In the genomic region with DNA sequence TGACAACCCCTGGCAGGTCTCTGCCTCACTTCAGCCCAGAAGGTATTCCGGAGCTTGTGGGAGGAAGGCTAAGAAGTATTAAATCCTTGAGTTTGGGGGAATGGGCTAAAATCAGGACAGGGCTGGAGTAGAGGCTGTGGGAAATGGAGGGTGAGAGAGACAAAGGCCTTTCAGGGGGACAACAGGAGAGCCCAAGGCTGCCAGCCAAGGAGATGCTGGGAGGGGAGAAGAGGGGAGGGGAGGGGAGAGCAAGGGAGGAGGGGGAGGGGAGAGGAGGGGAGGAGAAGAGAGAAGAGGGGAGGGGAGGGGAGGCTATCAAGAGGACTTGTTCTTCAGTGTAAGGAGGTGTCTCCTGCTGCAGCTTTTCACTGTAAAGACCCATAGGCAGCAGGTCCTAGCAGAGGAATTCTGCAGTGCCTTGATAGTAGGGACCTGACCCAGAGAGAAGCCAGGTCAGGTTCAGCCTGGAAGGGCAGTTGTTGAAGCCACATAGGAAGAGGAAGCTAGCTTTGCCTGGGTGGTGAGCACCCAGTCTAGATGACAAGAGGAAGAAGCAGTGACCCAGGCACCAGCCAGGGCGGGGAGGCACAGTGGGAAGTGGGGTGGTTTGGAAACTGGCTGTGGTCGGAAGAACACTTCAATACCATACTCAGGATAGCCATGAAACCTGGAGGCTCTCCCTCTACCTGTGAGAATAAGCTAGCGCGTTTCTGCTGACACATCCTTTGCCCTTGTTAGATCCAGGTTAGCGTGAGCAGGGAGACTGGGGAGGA, we compare ENCODE assay signal across 9 mouse cellular contexts. TPM values are rescaled to one million over a fixed set of nuclear protein-coding genes. Genes with fewer than 3 reads are reported as not detected.
A peak's percentile ranks its signal among the peaks of the same experiment; 100 is the strongest.
DNase-seq lines count a peak whose midpoint lies in the region; ATAC-seq and TF ChIP-seq lines count a peak whose summit lies in the region.
"Had no signal": no experiment of that assay in that cellular context is flagged by ENCODE, and none has a peak within 500 bp of the region (broad histone marks: within the 10 kb centered on the region; RNA-seq: fewer than 3 reads in every experiment).

No protein-coding gene starts in this region.

- H3K4me3 ChIP-seq in heart, embryonic 12.5 days = no peak overlapping the region
- peak overlapping the region in 1 of 3 experiments; percentile 1 for H3K4me3 ChIP-seq in CH12.LX (replicated peaks in 1 of 3; ENCODE audit: low read depth in 2 of 3, low read length in 2 of 3, poor library complexity in 1 of 3)
- H3K4me3 ChIP-seq in heart, postnatal 0 days (ENCODE audit: low read depth, low read length) = no peak overlapping the region
- H3K4me3 ChIP-seq in myocyte = no peak overlapping the region
- H3K4me3 ChIP-seq: limb, embryonic 13.5 days had no signal

- peaks cover 18% of the 10 kb centered on the region for H3K36me3 ChIP-seq in heart, embryonic 12.5 days
- peaks cover 52 to 87% of the 10 kb centered on the region in 2 experiments for H3K36me3 ChIP-seq in CH12.LX (replicated peaks in 1 of 2; ENCODE audit: control insufficient read depth in 1 of 2, insufficient read depth in 1 of 2, low read length in 1 of 2)
- H3K36me3 ChIP-seq in heart, postnatal 0 days (replicated peaks; ENCODE audit: control insufficient read depth, insufficient read depth, low read length) = peaks cover 23% of the 10 kb centered on the region; the same call in 1 of the 2 replicates
- H3K36me3 ChIP-seq in myocyte (ENCODE audit: control insufficient read depth, insufficient read depth) = peaks cover 4% of the 10 kb centered on the region
- H3K36me3 ChIP-seq: limb, embryonic 13.5 days had no signal

- no peak overlapping the region for H3K27ac ChIP-seq in heart, embryonic 12.5 days (ENCODE audit: poor library complexity, severe bottlenecking)
- peak overlapping the region; percentile 46 for H3K27ac ChIP-seq in CH12.LX (ENCODE audit: insufficient read depth, low read depth)
- H3K27ac ChIP-seq in heart, postnatal 0 days (ENCODE audit: low read depth) = 0 out of 2 replicates have a peak overlapping the region, but pooled peaks have one; percentile 33
- H3K27ac ChIP-seq: limb, embryonic 13.5 days had no signal

- no peak for ATAC-seq in heart, embryonic 12.5 days (ENCODE audit: insufficient number of reproducible peaks, low FRiP score)
- no peak for ATAC-seq in heart, postnatal 0 days (ENCODE audit: insufficient read depth, low read depth)

- dilution Hi-C loops in CH12.LX (cut with MboI; ENCODE audit: extremely low pct_ligation_motif_present, extremely low pct_unique_long_range_greater_than_20kb, low sequenced_read_pairs) = no loop called here

- H3K4me2 ChIP-seq in heart, embryonic 12.5 days = peak overlapping the region; percentile 16; the same call in 1 of the 2 replicates
- peak overlapping the region; percentile 33 for H3K4me2 ChIP-seq in CH12.LX (ENCODE audit: insufficient read depth, low read depth, poor library complexity, severe bottlenecking)
- 0 out of 2 replicates have a peak overlapping the region, but pooled peaks have one; percentile 5 for H3K4me2 ChIP-seq in heart, postnatal 0 days (ENCODE audit: low read depth, low read length)
- H3K4me2 ChIP-seq in myocyte (ENCODE audit: low read depth) = peak overlapping the region; percentile 18
- H3K4me2 ChIP-seq: limb, embryonic 13.5 days had no signal

- H3K9ac ChIP-seq in heart, embryonic 12.5 days = no peak overlapping the region
- H3K9ac ChIP-seq in CH12.LX (ENCODE audit: insufficient read depth, low read depth) = peak overlapping the region; percentile 12; the same call in 1 of the 2 replicates
- 0 out of 2 replicates have a peak overlapping the region, but pooled peaks have one; percentile 13 for H3K9ac ChIP-seq in heart, postnatal 0 days (replicated peaks; ENCODE audit: low read depth, low read length)
- H3K9ac ChIP-seq: limb, embryonic 13.5 days had no signal

- TF ChIP-seq POLR2A in CH12.LX (IDR thresholded peaks at IDR 0.05; ENCODE audit: low read depth, low read length) = no peak
- no peak for TF ChIP-seq POLR2A in myocyte (IDR thresholded peaks at IDR 0.05; ENCODE audit: insufficient read length, low read depth)

- H3K27me3 ChIP-seq in heart, embryonic 12.5 days (replicated peaks) = no peaks in the 10 kb centered on the region
- H3K27me3 ChIP-seq in CH12.LX (replicated peaks) = no peaks in the 10 kb centered on the region
- H3K27me3 ChIP-seq in heart, postnatal 0 days (ENCODE audit: control insufficient read depth, insufficient read depth, low read length) = no peaks in the 10 kb centered on the region
- no peaks in the 10 kb centered on the region for H3K27me3 ChIP-seq in myocyte (ENCODE audit: control insufficient read depth, insufficient read depth, insufficient read length)
- H3K27me3 ChIP-seq: limb, embryonic 13.5 days had no signal

- DNase-seq in heart, postnatal 14 days = no peak
- peak; percentile 74 for DNase-seq in CH12.LX (ENCODE audit: extremely low read depth)
- DNase-seq in heart, postnatal 0 days (ENCODE audit: low spot score) = no peak
- DNase-seq in left cerebral cortex, postnatal 25 days (ENCODE audit: low spot score in 2 of 2) = no peak
- no peak for DNase-seq in urinary bladder, postnatal 10 days (ENCODE audit: low spot score)
- no peak for DNase-seq in testis, postnatal 14 days (ENCODE audit: low spot score)

- no peak; the same call in 1 of the 2 replicates for TF ChIP-seq RAD21 in CH12.LX (IDR thresholded peaks at IDR 0.05; ENCODE audit: low read depth, low read length)

- H3K4me1 ChIP-seq in heart, embryonic 12.5 days (replicated peaks) = peaks cover 86% of the 10 kb centered on the region
- H3K4me1 ChIP-seq in CH12.LX (ENCODE audit: control insufficient read depth in 1 of 2, insufficient read depth in 2 of 2) = peaks cover 57 to 86% of the 10 kb centered on the region in 2 experiments
- H3K4me1 ChIP-seq in heart, postnatal 0 days (ENCODE audit: control insufficient read depth, insufficient read depth) = peaks cover 78% of the 10 kb centered on the region

- in situ Hi-C loops in CH12.LX (cut with MboI; ENCODE audit: low pct_ligation_motif_present, low pct_unique_long_range_greater_than_20kb, low sequenced_read_pairs) = loop anchor here (5.0 kb wide), 1 partner anchor 129 kb away; no protein-coding TSS in a partner anchor

- no peak overlapping the region for H3ac ChIP-seq in myocyte (ENCODE audit: control insufficient read depth, insufficient read length)

- peak; percentile 70 for TF ChIP-seq EP300 in CH12.LX (IDR thresholded peaks at IDR 0.05; ENCODE audit: low read length)
- TF ChIP-seq EP300 in heart, postnatal 0 days (IDR thresholded peaks at IDR 0.05; ENCODE audit: low read depth) = no peak

- no peak for TF ChIP-seq CTCF in CH12.LX (conservative IDR thresholded peaks at IDR 0.05 in 1 of 2, IDR thresholded peaks at IDR 0.05 in 1 of 2; ENCODE audit: low read depth in 2 of 2, low read length in 2 of 2)
- TF ChIP-seq CTCF in heart, postnatal 0 days (IDR thresholded peaks at IDR 0.05; ENCODE audit: low read depth) = no peak

- intact Hi-C loops in heart, postnatal 14 days (cut with DNase I) = no loop called here
- intact Hi-C loops in left cerebral cortex, postnatal 25 days (cut with DNase I) = no loop called here

- H3K9me3 ChIP-seq in heart, embryonic 12.5 days (replicated peaks) = no peaks in the 10 kb centered on the region
- no peaks in the 10 kb centered on the region for H3K9me3 ChIP-seq in CH12.LX (replicated peaks; ENCODE audit: low read length)
- no peaks in the 10 kb centered on the region for H3K9me3 ChIP-seq in heart, postnatal 0 days (replicated peaks; ENCODE audit: control insufficient read depth, low read length)
- H3K9me3 ChIP-seq: limb, embryonic 13.5 days had no signal

- H3K79me2 ChIP-seq in CH12.LX (replicated peaks; ENCODE audit: control insufficient read depth, extremely low read depth, insufficient read depth, poor library complexity, severe bottlenecking) = peaks cover 99% of the 10 kb centered on the region
- H3K79me2 ChIP-seq in myocyte (ENCODE audit: control insufficient read depth, insufficient read depth) = peaks cover 76% of the 10 kb centered on the region

- 74% methylated on average over 6 of the region's 6 CpGs for WGBS in heart, embryonic 12.5 days
- WGBS in heart, postnatal 0 days = 66% methylated on average over 6 of the region's 6 CpGs

TF ChIP-seq in CH12.LX, 34 proteins besides CTCF, POLR2A, EP300 and RAD21 (continues in another document):
- TF ChIP-seq ETS1 (conservative IDR thresholded peaks at IDR 0.05; ENCODE audit: low read depth, low read length) = peak; percentile 52; the same call in 1 of the 2 replicates
- TF ChIP-seq MAZ (IDR thresholded peaks at IDR 0.05; ENCODE audit: low read depth, low read length) = no peak; the same call in 1 of the 2 replicates
- TF ChIP-seq E2F4 (IDR thresholded peaks at IDR 0.05; ENCODE audit: insufficient replicate concordance, low read depth, low read length) = no peak
- peak; percentile 58 for TF ChIP-seq IRF4 (IDR thresholded peaks at IDR 0.05; ENCODE audit: low read depth, low read length)
- TF ChIP-seq MAFK (IDR thresholded peaks at IDR 0.05; ENCODE audit: insufficient replicate concordance, low read length) = peak; percentile 55; the same call in 1 of the 2 replicates
- peak; percentile 49; the same call in 1 of the 2 replicates for TF ChIP-seq ELF1 (IDR thresholded peaks at IDR 0.05; ENCODE audit: low read depth, low read length)
- 0 out of 2 replicates have a peak, but pooled peaks have one; percentile 3 for TF ChIP-seq TCF12 (IDR thresholded peaks at IDR 0.05; ENCODE audit: low read depth, low read length)

TF ChIP-seq in myocyte, 11 proteins besides CTCF, POLR2A, EP300 and RAD21:
- TF ChIP-seq TCF3 (IDR thresholded peaks at IDR 0.05; ENCODE audit: insufficient read length, low read depth) = no peak
- TF ChIP-seq E2F4 (IDR thresholded peaks at IDR 0.05; ENCODE audit: insufficient read depth) = no peak
- no peak for TF ChIP-seq MYOD1 (IDR thresholded peaks at IDR 0.05; ENCODE audit: control insufficient read depth in 1 of 3, insufficient read length in 2 of 3, low read depth in 2 of 3)
- no peak for TF ChIP-seq USF1 (IDR thresholded peaks at IDR 0.05; ENCODE audit: low read depth)

RNA-seq across cellular contexts. Expression of a gene that starts 7.0 kb away (rescaled TPM):
- 48.3 and 54.0 TPM in 2 replicates for polyA plus RNA-seq in heart, embryonic 12.5 days (2016; fragmentation: Nextera tagmentation; extraction: Ambion mirVana)
- total RNA-seq in heart, postnatal 14 days (2021) = 100 to 1,000 TPM; 199 to 203 TPM
- total RNA-seq in CH12.LX (2012; rRNA removed) = 52.3 and 77.1 TPM in 2 replicates
- 33.5 and 40.8 TPM in 2 replicates for total RNA-seq in CH12.LX (2014; rRNA removed)
- 49.2 and 67.2 TPM in 2 replicates for polyA plus RNA-seq in CH12.LX (2012; ENCODE audit: insufficient read length, low read depth)
- total RNA-seq in heart, postnatal 0 days (2014; rRNA removed; ENCODE audit: low replicate concordance) = 93.7 and 94.2 TPM in 2 replicates
- 24.5 and 28.7 TPM in 2 replicates for polyA plus RNA-seq in heart, postnatal 0 days (2015; fragmentation: Nextera tagmentation; extraction: Ambion mirVana)
- 28.3 TPM for polyA plus RNA-seq in myocyte (2012; fragmentation: generic; extraction: Trizol)
- total RNA-seq in left cerebral cortex, postnatal 25 days (2021) = 10 to 100 TPM; 29.9 to 35.4 TPM
